Mouse (Mus musculus) E14TG2a.4 (cell line): ENCODE measurements at regions not wholly inside any gene's neighbourhood (a gene's known extent, or its start where the extent isn't known, plus 50 kb on each side); places are given as distances from the start of the nearest gene placed in this dataset.

Experiments
- H3K27me3 ChIP-seq: 2 replicates; pipeline ENCODE4 v1.6.1; 2014; ENCODE audit warnings: low read length, control low read depth; ENCODE audit not compliant: insufficient read depth
- H3K36me3 ChIP-seq: 2 replicates; pipeline ENCODE4 v1.6.1; 2014; ENCODE audit warnings: low read length, control low read depth; ENCODE audit not compliant: insufficient read depth
- H3K4me1 ChIP-seq: replicated peaks from 2 replicates; pipeline ENCODE4 v1.6.1; 2014; ENCODE audit warnings: low read depth, low read length, control low read depth
- H3K4me3 ChIP-seq: replicated peaks from 2 replicates; pipeline ENCODE4 v1.5.1; 2014; ENCODE audit warnings: mild to moderate bottlenecking, low read length
- H3K9me3 ChIP-seq: 2 replicates; pipeline ENCODE4 v1.6.1; 2014; ENCODE audit warnings: low read length, control low read depth
- CTCF ChIP-seq: conservative IDR thresholded peaks from 2 replicates; pipeline ENCODE4 v1.5.1; 2014; ENCODE audit warnings: low read length
- NANOG ChIP-seq: IDR thresholded peaks from 2 replicates; pipeline ENCODE4 v1.6.1; 2014; ENCODE audit warnings: borderline replicate concordance, low read length, mixed read lengths
- POU5F1 ChIP-seq: IDR thresholded peaks from 2 replicates; pipeline ENCODE4 v1.6.1; 2014; ENCODE audit warnings: low read length, borderline replicate concordance

DNA sequence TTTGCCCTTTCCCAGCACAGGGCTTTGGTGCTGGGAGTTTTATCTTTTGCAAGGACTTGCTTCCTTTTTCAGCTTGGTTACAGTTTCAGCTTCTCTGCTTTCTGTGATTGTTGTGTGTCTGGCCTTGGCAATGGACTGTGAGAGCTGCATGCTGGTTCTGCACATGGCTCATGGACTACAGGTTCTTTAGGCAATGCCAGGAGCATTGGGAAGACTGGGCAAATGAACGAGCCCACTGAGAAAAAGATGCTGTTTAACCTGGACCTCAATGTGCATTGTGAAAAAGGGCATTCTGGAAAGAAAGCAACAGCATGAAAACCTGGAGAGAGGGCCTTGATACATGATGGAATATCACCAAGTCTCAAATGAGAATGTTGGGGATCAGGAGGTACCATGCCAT, 167.4 kb upstream of the Fam92a start:
- Histone ChIP-seq H3K4me3 (no peak overlapping the region), H3K9me3 (peaks cover 17% of the 10 kb centered on the region), H3K27me3 (peaks cover 2% of the 10 kb centered on the region; the same call in 1 of the 2 replicates), H3K4me1 (no peaks in the 10 kb centered on the region), H3K36me3 (no peaks in the 10 kb centered on the region)
- TF ChIP-seq NANOG (no peak), CTCF (no peak), POU5F1 (no peak)

GRCm38 (mm10) chr4:12334832-12335587, 163.2 kb upstream of the Fam92a start:
- H3K4me1 ChIP-seq: no peaks in the 10 kb centered on the region
- peaks cover 2% of the 10 kb centered on the region; the same call in 1 of the 2 replicates for H3K27me3 ChIP-seq
- no peak overlapping the region for H3K4me3 ChIP-seq
- no peaks in the 10 kb centered on the region for H3K36me3 ChIP-seq
- no peaks in the 10 kb centered on the region for H3K9me3 ChIP-seq
- TF ChIP-seq POU5F1: no peak
- TF ChIP-seq NANOG: no peak
- TF ChIP-seq CTCF: no peak

GRCm38 (mm10) chr4:12334429-12334828, 162.6 kb upstream of the Fam92a start:
- H3K4me3 ChIP-seq: no peak overlapping the region
- TF ChIP-seq POU5F1 (no peak), CTCF (no peak), NANOG (no peak)
- H3K27me3 ChIP-seq: peaks cover 2% of the 10 kb centered on the region; the same call in 1 of the 2 replicates
- no peaks in the 10 kb centered on the region for H3K36me3 ChIP-seq
- H3K4me1 ChIP-seq: no peaks in the 10 kb centered on the region
- H3K9me3 ChIP-seq: no peaks in the 10 kb centered on the region

DNA sequence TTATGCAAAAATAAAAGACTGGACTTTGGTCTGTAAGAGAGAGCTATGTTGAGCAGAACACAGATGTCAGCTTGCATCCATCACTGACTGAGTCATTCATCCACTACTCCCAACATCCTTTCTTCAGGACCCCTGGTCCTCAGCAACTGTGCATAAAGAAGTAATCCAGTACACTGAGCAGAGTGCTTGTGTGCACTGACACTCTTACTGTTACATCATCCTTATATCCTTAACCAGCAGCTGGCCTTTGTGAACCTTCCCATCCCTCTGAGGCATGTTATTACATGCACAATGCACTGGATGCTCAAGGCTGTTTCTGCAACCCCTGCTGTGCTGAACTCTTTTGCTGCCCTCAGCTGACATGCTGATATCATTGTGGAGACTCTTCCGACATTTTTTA, 144.2 kb upstream of the Fam92a start:
- no peaks in the 10 kb centered on the region for H3K36me3 ChIP-seq
- no peaks in the 10 kb centered on the region for H3K4me1 ChIP-seq
- no peak for TF ChIP-seq CTCF
- TF ChIP-seq POU5F1: no peak
- TF ChIP-seq NANOG: no peak
- H3K9me3 ChIP-seq: no peaks in the 10 kb centered on the region
- H3K27me3 ChIP-seq: no peaks in the 10 kb centered on the region
- H3K4me3 ChIP-seq: no peak overlapping the region

DNA sequence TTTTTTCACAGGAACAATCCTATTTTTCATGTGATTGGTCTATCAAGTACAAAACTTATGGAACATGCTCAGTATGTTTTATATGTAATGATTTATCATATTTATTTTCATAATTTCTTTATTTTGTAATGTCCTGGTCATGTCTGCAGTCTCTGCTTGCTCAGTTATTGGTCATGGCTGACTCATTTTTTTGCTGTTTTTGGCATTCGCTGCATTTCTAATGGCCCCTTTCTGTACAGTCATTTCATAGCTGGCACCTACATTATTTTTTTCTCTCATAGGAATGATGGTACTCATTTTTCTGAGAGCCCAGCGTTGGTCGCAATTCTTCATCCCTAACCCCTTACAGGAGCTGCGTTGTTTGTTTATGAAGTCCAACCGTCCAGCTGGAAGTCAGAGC, 136.5 kb upstream of the Fam92a start:
- Histone ChIP-seq H3K36me3 (no peaks in the 10 kb centered on the region), H3K4me1 (no peaks in the 10 kb centered on the region), H3K4me3 (no peak overlapping the region), H3K9me3 (no peaks in the 10 kb centered on the region), H3K27me3 (no peaks in the 10 kb centered on the region)
- no peak for TF ChIP-seq CTCF
- TF ChIP-seq POU5F1: no peak
- no peak for TF ChIP-seq NANOG

DNA sequence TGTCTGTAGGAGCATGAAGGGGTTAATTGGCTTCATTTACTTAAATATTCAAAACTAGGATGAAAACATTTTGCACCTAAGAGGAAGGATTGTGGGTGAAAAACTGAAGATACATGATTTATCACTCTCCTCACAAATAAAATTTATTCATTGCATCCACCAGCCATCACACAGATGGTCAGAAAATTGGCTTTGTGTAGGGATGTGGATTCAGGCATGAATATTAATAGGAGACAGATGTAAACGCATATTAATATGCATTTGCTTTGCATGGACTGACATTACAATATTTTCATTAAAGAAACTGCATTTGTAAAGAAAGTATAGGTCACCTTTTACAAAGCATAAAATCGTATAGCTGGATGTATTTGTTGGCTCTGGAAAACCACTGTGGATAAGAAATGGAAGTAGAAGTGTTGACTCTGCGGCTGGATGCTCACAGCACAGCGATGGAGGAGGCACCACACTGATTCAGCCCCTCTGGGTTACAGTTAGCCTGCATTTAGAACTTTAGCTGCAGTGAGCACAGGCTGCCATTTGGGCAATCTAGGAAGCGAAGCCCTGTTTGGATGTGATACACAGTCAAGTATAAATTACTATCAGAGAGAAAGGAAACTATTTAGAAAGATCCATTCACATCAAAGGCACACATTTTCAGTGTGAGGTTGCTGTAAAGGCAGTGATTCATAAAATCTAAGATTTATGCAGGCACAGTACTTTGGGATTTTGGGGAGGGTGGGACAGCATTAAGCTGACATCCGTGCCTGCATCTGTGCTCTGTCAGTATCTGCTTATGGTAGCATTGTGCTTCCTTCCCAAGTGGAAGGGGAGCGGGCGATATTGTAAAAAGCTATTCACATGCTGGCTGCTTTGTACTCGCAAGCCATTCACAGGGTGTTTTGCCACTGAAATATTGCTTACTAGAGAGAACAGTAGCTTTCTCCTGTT, 135.1 kb upstream of the Fam92a start:
- TF ChIP-seq CTCF (no peak), POU5F1 (no peak), NANOG (no peak)
- no peaks in the 10 kb centered on the region for H3K36me3 ChIP-seq
- no peaks in the 10 kb centered on the region for H3K27me3 ChIP-seq
- no peaks in the 10 kb centered on the region for H3K9me3 ChIP-seq
- no peak overlapping the region for H3K4me3 ChIP-seq
- no peaks in the 10 kb centered on the region for H3K4me1 ChIP-seq

- TF ChIP-seq POU5F1 (no peak), CTCF (no peak), NANOG (no peak)
- Histone ChIP-seq H3K9me3 (no peaks in the 10 kb centered on the region), H3K27me3 (no peaks in the 10 kb centered on the region), H3K4me3 (no peak overlapping the region), H3K4me1 (no peaks in the 10 kb centered on the region), H3K36me3 (no peaks in the 10 kb centered on the region)
These were observed 115.4 kb upstream of the Fam92a start for GRCm38 (mm10) chr4:12287079-12287686.

GRCm38 (mm10) chr4:12286391-12286790, 114.6 kb upstream of the Fam92a start:
- H3K27me3 ChIP-seq: no peaks in the 10 kb centered on the region
- H3K4me1 ChIP-seq: no peaks in the 10 kb centered on the region
- no peak overlapping the region for H3K4me3 ChIP-seq
- TF ChIP-seq CTCF (no peak), NANOG (no peak), POU5F1 (no peak)
- no peaks in the 10 kb centered on the region for H3K36me3 ChIP-seq
- H3K9me3 ChIP-seq: no peaks in the 10 kb centered on the region

DNA sequence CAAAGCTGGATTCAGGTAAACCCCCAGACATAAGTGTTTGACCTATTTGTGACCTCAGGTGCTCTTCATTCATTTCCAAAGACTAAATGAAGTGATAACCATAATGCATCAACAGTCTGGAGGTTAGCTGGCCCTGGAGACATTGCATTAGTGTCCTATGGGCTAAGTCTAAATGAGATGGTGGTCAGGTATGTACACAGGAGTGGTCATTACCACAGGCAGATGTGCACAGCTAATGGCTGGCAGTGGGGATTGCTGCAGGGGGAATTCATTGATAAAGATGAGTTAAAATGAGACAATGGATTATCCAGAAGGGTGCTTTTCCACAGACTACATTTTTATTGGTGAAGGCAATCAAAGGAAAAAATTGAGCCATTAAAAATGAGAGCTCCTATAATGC, 114.2 kb upstream of the Fam92a start:
- no peaks in the 10 kb centered on the region for H3K36me3 ChIP-seq

More for the DNA sequence above, 114.2 kb upstream of the Fam92a start:
- Histone ChIP-seq H3K4me1 (no peaks in the 10 kb centered on the region), H3K27me3 (no peaks in the 10 kb centered on the region), H3K9me3 (no peaks in the 10 kb centered on the region), H3K4me3 (no peak overlapping the region)
- TF ChIP-seq POU5F1 (no peak), NANOG (no peak), CTCF (no peak)
